Mouse (Mus musculus): ENCODE results near the gene Cacna1c.

The Cacna1c gene

GRCm38 (mm10) chr6:118538627-118539026 lies 657.6 kb downstream of the Cacna1c start:
- DNase-seq, result no peak
